Comparison of ENCODE assay signal across 8 mouse cellular contexts in the genomic region with DNA sequence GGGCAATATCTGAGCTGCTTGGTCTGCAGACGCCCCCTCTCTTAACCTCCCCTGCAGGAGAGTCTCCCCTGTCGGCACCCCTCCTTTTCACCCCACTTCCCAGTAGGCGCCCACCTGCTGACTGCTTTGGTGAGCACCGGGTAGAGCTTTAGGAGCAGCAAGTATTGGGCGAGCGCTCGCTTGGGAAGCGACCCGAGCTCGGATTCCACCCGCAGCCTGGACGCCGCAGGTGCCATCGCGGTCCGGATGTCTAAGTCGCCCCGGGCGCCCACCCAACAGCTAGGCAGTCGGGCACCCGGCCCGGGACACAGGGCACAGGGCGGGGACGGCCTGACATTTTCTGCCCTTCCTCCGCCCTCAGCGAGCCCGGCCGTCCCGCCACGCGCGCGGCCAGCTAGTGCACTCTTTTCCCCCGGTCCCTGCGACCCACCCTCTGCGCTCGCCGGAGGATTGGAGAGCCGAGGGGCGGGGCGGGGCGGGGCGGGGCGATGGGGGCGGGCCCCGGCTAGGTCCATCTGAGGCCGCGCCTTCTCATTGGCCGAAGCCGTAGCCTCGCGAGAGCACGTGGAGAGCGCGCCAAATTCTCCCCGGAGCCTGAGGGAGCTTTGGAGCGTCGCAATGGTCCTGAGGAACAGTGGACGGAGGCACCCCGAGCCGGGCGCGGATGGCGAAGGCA. TPM values are rescaled to one million over a fixed set of nuclear protein-coding genes. Genes with fewer than 3 reads are reported as not detected.
DNase-seq lines count a peak whose midpoint lies in the region; ATAC-seq and TF ChIP-seq lines count a peak whose summit lies in the region.

A gene (minus strand): TSS at position 417 of the 676 bp plus-strand sequence.
A gene (plus strand): TSS at position 537 of the 676 bp plus-strand sequence.

- H3K27ac ChIP-seq in forebrain, embryonic 13.5 days = 0 out of 2 replicates have a peak within 1 kb of the TSS, but pooled peaks have one; percentile 14
- H3K27ac ChIP-seq in liver, embryonic 16.5 days (ENCODE audit: low read length) = peak within 1 kb of the TSS; percentile 81
- H3K27ac ChIP-seq in neural tube, embryonic 12.5 days = no peak within 1 kb of the TSS
- 0 out of 2 replicates have a peak within 1 kb of the TSS, but pooled peaks have one; percentile 45 for H3K27ac ChIP-seq in stomach, postnatal 0 days (replicated peaks)

- TF ChIP-seq CTCF in stomach, postnatal 0 days (IDR thresholded peaks at IDR 0.05; ENCODE audit: low read depth) = no peak

- peak within 1 kb of the TSS; percentile 80 for H3K4me3 ChIP-seq in forebrain, embryonic 13.5 days
- peak within 1 kb of the TSS; percentile 82 for H3K4me3 ChIP-seq in liver, embryonic 16.5 days (ENCODE audit: low read depth, low read length)
- peak within 1 kb of the TSS; percentile 70 for H3K4me3 ChIP-seq in neural tube, embryonic 12.5 days
- peak within 1 kb of the TSS; percentile 54 for H3K4me3 ChIP-seq in stomach, postnatal 0 days (ENCODE audit: low read depth, low read length)

- H3K4me2 ChIP-seq in forebrain, embryonic 13.5 days = peak within 1 kb of the TSS; percentile 92
- H3K4me2 ChIP-seq in liver, embryonic 16.5 days (ENCODE audit: low read depth, low read length) = peak within 1 kb of the TSS; percentile 98
- peak within 1 kb of the TSS; percentile 91 for H3K4me2 ChIP-seq in neural tube, embryonic 12.5 days (replicated peaks)
- H3K4me2 ChIP-seq in stomach, postnatal 0 days (replicated peaks; ENCODE audit: low read depth) = peak within 1 kb of the TSS; percentile 99

- TF ChIP-seq EP300 in stomach, postnatal 0 days (optimal IDR thresholded peaks at IDR 0.05) = no peak

- H3K4me1 ChIP-seq in forebrain, embryonic 13.5 days = peaks cover 19% of the 10 kb centered on the region
- peaks cover 24% of the 10 kb centered on the region for H3K4me1 ChIP-seq in liver, embryonic 16.5 days (ENCODE audit: control insufficient read depth, low read depth, low read length)
- H3K4me1 ChIP-seq in neural tube, embryonic 12.5 days = 0 out of 2 replicates have a peak, but pooled peaks cover 5% of the 10 kb centered on the region
- no peaks in the 10 kb centered on the region; the same call in 1 of the 2 replicates for H3K4me1 ChIP-seq in stomach, postnatal 0 days (replicated peaks; ENCODE audit: control insufficient read depth, insufficient read depth)

- H3K9ac ChIP-seq in forebrain, embryonic 13.5 days = peak within 1 kb of the TSS; percentile 87
- H3K9ac ChIP-seq in liver, embryonic 16.5 days (ENCODE audit: low read depth, low read length) = peak within 1 kb of the TSS; percentile 83
- H3K9ac ChIP-seq in neural tube, embryonic 12.5 days = peak within 1 kb of the TSS; percentile 71
- H3K9ac ChIP-seq in stomach, postnatal 0 days (ENCODE audit: low read length) = peak within 1 kb of the TSS; percentile 72

- no peaks in the 10 kb centered on the region for H3K9me3 ChIP-seq in forebrain, embryonic 13.5 days (replicated peaks)
- H3K9me3 ChIP-seq in liver, embryonic 16.5 days (replicated peaks; ENCODE audit: control insufficient read depth, low read length) = no peaks in the 10 kb centered on the region
- no peaks in the 10 kb centered on the region for H3K9me3 ChIP-seq in neural tube, embryonic 12.5 days
- no peaks in the 10 kb centered on the region for H3K9me3 ChIP-seq in stomach, postnatal 0 days (ENCODE audit: control insufficient read depth, low read length)

- under 1% methylated on average over 60 of the region's 64 CpGs for WGBS in forebrain, embryonic 13.5 days
- WGBS in liver, embryonic 16.5 days (ENCODE audit: insufficient replicate concordance) = under 1% methylated on average over 59 of the region's 64 CpGs
- under 1% methylated on average over 64 of the region's 64 CpGs for WGBS in neural tube, embryonic 12.5 days
- under 1% methylated on average over 61 of the region's 64 CpGs for WGBS in stomach, postnatal 0 days

- DNase-seq in ES-CJ7 (ENCODE audit: low read depth, low spot score) = peak; percentile 94
- DNase-seq in heart, postnatal 10 days = peak; percentile 94 to 96
- peak; percentile 95 to 96 for DNase-seq in kidney, postnatal 4 days
- DNase-seq in stomach, postnatal 0 days (ENCODE audit: low spot score) = peak; percentile 96

- peak; percentile 97 for ATAC-seq in cerebellum, adult (ENCODE audit: insufficient number of reproducible peaks, low FRiP score, low TSS enrichment)
- ATAC-seq in forebrain, embryonic 13.5 days = peak; percentile 98
- peak; percentile 97 for ATAC-seq in liver, embryonic 16.5 days (ENCODE audit: low read depth)
- ATAC-seq in neural tube, embryonic 12.5 days (ENCODE audit: low FRiP score, low read depth) = peak; percentile 99
- peak; percentile 99 for ATAC-seq in stomach, postnatal 0 days (ENCODE audit: low FRiP score, low TSS enrichment)

- H3K27me3 ChIP-seq in forebrain, embryonic 13.5 days = peaks cover 16% of the 10 kb centered on the region
- H3K27me3 ChIP-seq in liver, embryonic 16.5 days (ENCODE audit: control insufficient read depth, insufficient read depth, low read depth, low read length) = no peaks in the 10 kb centered on the region
- H3K27me3 ChIP-seq in neural tube, embryonic 12.5 days (replicated peaks) = peaks cover 9% of the 10 kb centered on the region; the same call in 1 of the 2 replicates
- no peaks in the 10 kb centered on the region for H3K27me3 ChIP-seq in stomach, postnatal 0 days (ENCODE audit: control insufficient read depth, insufficient read depth, low read length)

- H3K36me3 ChIP-seq in forebrain, embryonic 13.5 days (ENCODE audit: poor library complexity, severe bottlenecking) = peaks cover 17% of the 10 kb centered on the region
- peaks cover 8% of the 10 kb centered on the region; the same call in 1 of the 2 replicates for H3K36me3 ChIP-seq in liver, embryonic 16.5 days (ENCODE audit: control insufficient read depth, insufficient read depth)
- H3K36me3 ChIP-seq in neural tube, embryonic 12.5 days = peaks cover 8% of the 10 kb centered on the region; the same call in 1 of the 2 replicates
- H3K36me3 ChIP-seq in stomach, postnatal 0 days (ENCODE audit: control insufficient read depth, insufficient read depth, low read length) = no peaks in the 10 kb centered on the region

- intact Hi-C loops in heart, postnatal 10 days (cut with DNase I) = no loop called here

RNA-seq across cellular contexts. Expression of the first gene that starts in this region (rescaled TPM):
- polyA plus RNA-seq in forebrain, embryonic 13.5 days (2015; fragmentation: Nextera tagmentation; extraction: Ambion mirVana) = 8.3 and 10.9 TPM in 2 replicates
- 10 to 100 TPM; 25.6 to 28.5 TPM for total RNA-seq in heart, postnatal 10 days (2021)
- polyA plus RNA-seq in liver, embryonic 16.5 days (2015; fragmentation: Nextera tagmentation; extraction: Ambion mirVana) = 52.2 and 55.6 TPM in 2 replicates
- 10.1 and 10.3 TPM in 2 replicates for polyA plus RNA-seq in neural tube, embryonic 12.5 days (2016; fragmentation: Nextera tagmentation; extraction: Ambion mirVana)
- polyA plus RNA-seq in stomach, postnatal 0 days (2015; fragmentation: Nextera tagmentation; extraction: Ambion mirVana) = 3.8 and 6.1 TPM in 2 replicates

RNA-seq across cellular contexts. Expression of the second gene that starts in this region (rescaled TPM):
- polyA plus RNA-seq in forebrain, embryonic 13.5 days (2015; fragmentation: Nextera tagmentation; extraction: Ambion mirVana) = 24.2 and 29.5 TPM in 2 replicates
- total RNA-seq in heart, postnatal 10 days (2021) = 1 to 10 TPM; 7.4 to 9.1 TPM
- polyA plus RNA-seq in liver, embryonic 16.5 days (2015; fragmentation: Nextera tagmentation; extraction: Ambion mirVana) = 15.5 and 16.5 TPM in 2 replicates
- polyA plus RNA-seq in neural tube, embryonic 12.5 days (2016; fragmentation: Nextera tagmentation; extraction: Ambion mirVana) = 18.7 and 20.4 TPM in 2 replicates
- 4.1 and 4.7 TPM in 2 replicates for polyA plus RNA-seq in stomach, postnatal 0 days (2015; fragmentation: Nextera tagmentation; extraction: Ambion mirVana)
